27 mouse cellular contexts compared by ENCODE assay signal in the genomic region with DNA sequence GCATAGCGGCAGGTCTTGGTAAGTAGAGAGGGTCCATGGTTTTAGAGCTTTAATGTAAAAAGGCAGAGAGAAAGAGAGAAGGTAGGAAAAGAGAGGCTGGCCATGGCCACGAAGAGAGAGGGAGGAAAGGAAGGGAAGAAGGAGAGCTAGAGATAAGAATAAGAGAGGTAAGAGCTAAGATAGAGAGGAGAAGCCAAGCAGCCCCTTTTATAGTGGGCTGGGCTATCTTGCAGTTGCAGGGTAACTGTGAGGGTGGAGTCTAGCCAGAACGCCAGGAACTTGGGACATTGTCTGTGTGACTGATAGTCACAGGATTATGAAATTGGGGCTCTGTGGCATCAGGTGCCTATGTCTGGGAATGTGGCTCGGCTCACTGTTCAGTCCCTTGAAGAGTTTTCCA. TPM values are rescaled to one million over a fixed set of nuclear protein-coding genes. Genes with fewer than 3 reads are reported as not detected.
DNase-seq lines count a peak whose midpoint lies in the region; ATAC-seq lines count a peak whose summit lies in the region.
"Had no signal": no experiment of that assay in that cellular context is flagged by ENCODE, and none has a peak within 500 bp of the region (broad histone marks: within the 10 kb centered on the region; RNA-seq: fewer than 3 reads in every experiment).

No protein-coding gene starts in this region.

- intact Hi-C loops in heart, postnatal 10 days (cut with DNase I), result no loop called here

- H3K27ac ChIP-seq in liver, embryonic 15.5 days (replicated peaks), result peak overlapping the region; percentile 61
- H3K27ac ChIP-seq: hindbrain, embryonic 15.5 days; intestine, embryonic 15.5 days; layer of hippocampus, adult 2 months; limb, embryonic 12.5 days; midbrain, embryonic 13.5 days had no signal

- H3K4me3 ChIP-seq in liver, embryonic 15.5 days (replicated peaks), result no peak overlapping the region
- H3K4me3 ChIP-seq: hindbrain, embryonic 15.5 days; intestine, embryonic 15.5 days; layer of hippocampus, adult 2 months; limb, embryonic 12.5 days; midbrain, embryonic 13.5 days had no signal

- no peaks in the 10 kb centered on the region for H3K9me3 ChIP-seq in liver, embryonic 15.5 days (replicated peaks)
- H3K9me3 ChIP-seq: hindbrain, embryonic 15.5 days; intestine, embryonic 15.5 days; limb, embryonic 12.5 days; midbrain, embryonic 13.5 days had no signal

- H3K27me3 ChIP-seq in liver, embryonic 15.5 days, result no peaks in the 10 kb centered on the region
- H3K27me3 ChIP-seq: hindbrain, embryonic 15.5 days; intestine, embryonic 15.5 days; limb, embryonic 12.5 days; midbrain, embryonic 13.5 days; Patski had no signal

- peaks cover 20% of the 10 kb centered on the region for H3K4me1 ChIP-seq in liver, embryonic 15.5 days (replicated peaks)
- H3K4me1 ChIP-seq: hindbrain, embryonic 15.5 days; intestine, embryonic 15.5 days; limb, embryonic 12.5 days; midbrain, embryonic 13.5 days had no signal

- 32% methylated on average over 4 of the region's 4 CpGs for WGBS in liver, embryonic 15.5 days (ENCODE audit: insufficient replicate concordance)

- DNase-seq in heart, adult 11 months, result peak; percentile 46
- DNase-seq in heart, postnatal 10 days, result no peak
- no peak for DNase-seq in retina, postnatal 1 day
- DNase-seq in layer of hippocampus, postnatal 25 days (ENCODE audit: extremely low spot score in 1 of 2, low spot score in 1 of 2), result no peak
- DNase-seq in right cerebral cortex, postnatal 4 days, result no peak
- DNase-seq: adrenal gland, postnatal 14 days; cerebellum, adult 11 months; cerebellum, adult 9-11 months; forebrain, postnatal 0 days; gastrocnemius, postnatal 14 days; heart, postnatal 36 days; kidney, adult 8-10 months; kidney, postnatal 25 days; layer of hippocampus, postnatal 36 days; lung, adult 2 months; lung, postnatal 14 days; right cerebral cortex, postnatal 14 days; thymus, postnatal 25 days had no signal

- H3K9ac ChIP-seq in liver, embryonic 15.5 days, result no peak overlapping the region
- H3K9ac ChIP-seq: forebrain, postnatal 0 days; hindbrain, embryonic 15.5 days; intestine, embryonic 15.5 days; limb, embryonic 12.5 days; midbrain, embryonic 13.5 days had no signal

- peak overlapping the region; percentile 49 for H3K4me2 ChIP-seq in liver, embryonic 15.5 days
- H3K4me2 ChIP-seq: hindbrain, embryonic 15.5 days; intestine, embryonic 15.5 days; limb, embryonic 12.5 days; midbrain, embryonic 13.5 days had no signal

- ATAC-seq in erythroid progenitor cell, adult 5-6 weeks (replicated peaks; ENCODE audit: low FRiP score, poor library complexity, severe bottlenecking), result 0 out of 2 replicates have a peak, but pooled peaks have one; percentile 57
- peak; percentile 92 for ATAC-seq in liver, embryonic 15.5 days (ENCODE audit: insufficient read depth)
- ATAC-seq: activated CD4-positive, CD25-positive, alpha-beta regulatory T cell, adult 4 months; forebrain, postnatal 0 days; intestine, embryonic 15.5 days; midbrain, embryonic 13.5 days; Patski had no signal

- no peaks in the 10 kb centered on the region for H3K36me3 ChIP-seq in liver, embryonic 15.5 days (replicated peaks)
- H3K36me3 ChIP-seq: hindbrain, embryonic 15.5 days; intestine, embryonic 15.5 days; limb, embryonic 12.5 days; midbrain, embryonic 13.5 days had no signal

RNA-seq across cellular contexts. Expression of gene Dse, which starts 31.0 kb away (rescaled TPM):
- total RNA-seq in heart, postnatal 10 days (2021), result 1 to 10 TPM; 8.6 to 10.0 TPM
- total RNA-seq in erythroid progenitor cell, adult 5-6 weeks (2015; ENCODE audit: low replicate concordance), result 0.84 and 6.5 TPM in 2 replicates
- total RNA-seq in erythroid progenitor cell, adult 5-6 weeks (2017; ENCODE audit: low replicate concordance), result 2.6 and 3.3 TPM in 2 replicates
- 6.1 and 6.6 TPM in 2 replicates for polyA plus RNA-seq in liver, embryonic 15.5 days (2015; fragmentation: Nextera tagmentation; extraction: Ambion mirVana)
- 1 to 10 TPM; 5.4 to 7.1 TPM for total RNA-seq in layer of hippocampus, postnatal 25 days (2021)

RNA-seq across cellular contexts. Expression of gene Tspyl1, which starts 43.5 kb away (rescaled TPM):
- 10 to 100 TPM; 52.3 to 57.4 TPM for total RNA-seq in heart, postnatal 10 days (2021)
- total RNA-seq in erythroid progenitor cell, adult 5-6 weeks (2015; ENCODE audit: low replicate concordance), result 22.3 and 28.1 TPM in 2 replicates
- 25.0 and 30.9 TPM in 2 replicates for total RNA-seq in erythroid progenitor cell, adult 5-6 weeks (2017; ENCODE audit: low replicate concordance)
- polyA plus RNA-seq in liver, embryonic 15.5 days (2015; fragmentation: Nextera tagmentation; extraction: Ambion mirVana), result 26.2 and 27.2 TPM in 2 replicates
- 100 to 1,000 TPM; 145 to 155 TPM for total RNA-seq in layer of hippocampus, postnatal 25 days (2021)

RNA-seq across cellular contexts. Expression of gene Tspyl4, which starts 58.7 kb away (rescaled TPM):
- total RNA-seq in heart, postnatal 10 days (2021), result 10 to 100 TPM; 12.3 to 13.6 TPM
- not detected in 2 replicates for total RNA-seq in erythroid progenitor cell, adult 5-6 weeks (2015; ENCODE audit: low replicate concordance)
- total RNA-seq in erythroid progenitor cell, adult 5-6 weeks (2017; ENCODE audit: low replicate concordance), result 0.77 TPM in 1 of 2 replicates, not detected in the other
- 0.55 and 0.76 TPM in 2 replicates for polyA plus RNA-seq in liver, embryonic 15.5 days (2015; fragmentation: Nextera tagmentation; extraction: Ambion mirVana)
- total RNA-seq in layer of hippocampus, postnatal 25 days (2021), result 100 to 1,000 TPM; 342 to 371 TPM

Comparison
In these comparisons a context has a peak if more than half of its experiments do, and no peak if none do; other contexts are left out.
1. RNA of gene Tspyl4, which starts 58.7 kb away (total RNA-seq): 342 to 371 TPM in layer of hippocampus, postnatal 25 days; 12.3 to 13.6 TPM in heart, postnatal 10 days and 0.77 TPM in erythroid progenitor cell, adult 5-6 weeks; every median in the first group is over 10 times any median in the second.